Mouse (Mus musculus) lung, postnatal 10 days (tissue): ENCODE data around the gene Cnn3.
A peak's percentile ranks its signal among the peaks of the same experiment; 100 is the strongest.

Source experiments
- DNase-seq: peaks from one replicate; pipeline ENCODE4 v3.0.0; 2021

Gene Cnn3

GRCm38 (mm10) chr3:121425861-121426620 is at the start of gene Cnn3:
Gene Cnn3 (plus strand): TSS chr3:121426497.
- DNase-seq, result peak; percentile 96

- no peak for DNase-seq
These were observed 47.3 kb upstream of the Cnn3 start for GRCm38 (mm10) chr3:121378708-121379612.

GRCm38 (mm10) chr3:121379699-121380098 is 46.6 kb upstream of the Cnn3 start:
- DNase-seq, result no peak

- DNase-seq, result no peak
These were observed 38.8 kb upstream of the Cnn3 start for GRCm38 (mm10) chr3:121387471-121388009.

- no peak for DNase-seq
These were observed 36.9 kb upstream of the Cnn3 start for GRCm38 (mm10) chr3:121389366-121389765.

- DNase-seq, result peak; percentile 77
These were observed 36.3 kb upstream of the Cnn3 start for GRCm38 (mm10) chr3:121389860-121390530.

- peak; percentile 45 for DNase-seq
These were observed 35.6 kb upstream of the Cnn3 start for GRCm38 (mm10) chr3:121390724-121391123.

- peak; percentile 86 for DNase-seq
These were observed 30.6 kb upstream of the Cnn3 start for GRCm38 (mm10) chr3:121395588-121396295.

GRCm38 (mm10) chr3:121396561-121396960 is 29.7 kb upstream of the Cnn3 start:
- no peak for DNase-seq

- no peak for DNase-seq
These were observed 29.3 kb upstream of the Cnn3 start for GRCm38 (mm10) chr3:121397007-121397406.

GRCm38 (mm10) chr3:121401384-121401783 is 24.9 kb upstream of the Cnn3 start:
- DNase-seq, result no peak

- DNase-seq, result peak; percentile 24
These were observed 24.2 kb upstream of the Cnn3 start for GRCm38 (mm10) chr3:121402096-121402495.

GRCm38 (mm10) chr3:121403449-121403848 is 22.8 kb upstream of the Cnn3 start:
- DNase-seq, result no peak

- DNase-seq, result no peak
These were observed 21.2 kb upstream of the Cnn3 start for GRCm38 (mm10) chr3:121405101-121405500.

GRCm38 (mm10) chr3:121407417-121407816 is 18.9 kb upstream of the Cnn3 start:
- DNase-seq, result peak; percentile 28

- no peak for DNase-seq
These were observed 17.9 kb upstream of the Cnn3 start for GRCm38 (mm10) chr3:121408386-121408785.

- no peak for DNase-seq
These were observed 14.8 kb upstream of the Cnn3 start for GRCm38 (mm10) chr3:121411450-121411849.

GRCm38 (mm10) chr3:121416171-121417154 is 9.8 kb upstream of the Cnn3 start:
- DNase-seq, result no peak

GRCm38 (mm10) chr3:121417379-121418250 is 8.7 kb upstream of the Cnn3 start:
- DNase-seq, result no peak

GRCm38 (mm10) chr3:121418251-121418601 is 8.1 kb upstream of the Cnn3 start:
- DNase-seq, result no peak
